Mouse (Mus musculus): ENCODE measurements around the gene Ktn1.

Gene Ktn1

DNA sequence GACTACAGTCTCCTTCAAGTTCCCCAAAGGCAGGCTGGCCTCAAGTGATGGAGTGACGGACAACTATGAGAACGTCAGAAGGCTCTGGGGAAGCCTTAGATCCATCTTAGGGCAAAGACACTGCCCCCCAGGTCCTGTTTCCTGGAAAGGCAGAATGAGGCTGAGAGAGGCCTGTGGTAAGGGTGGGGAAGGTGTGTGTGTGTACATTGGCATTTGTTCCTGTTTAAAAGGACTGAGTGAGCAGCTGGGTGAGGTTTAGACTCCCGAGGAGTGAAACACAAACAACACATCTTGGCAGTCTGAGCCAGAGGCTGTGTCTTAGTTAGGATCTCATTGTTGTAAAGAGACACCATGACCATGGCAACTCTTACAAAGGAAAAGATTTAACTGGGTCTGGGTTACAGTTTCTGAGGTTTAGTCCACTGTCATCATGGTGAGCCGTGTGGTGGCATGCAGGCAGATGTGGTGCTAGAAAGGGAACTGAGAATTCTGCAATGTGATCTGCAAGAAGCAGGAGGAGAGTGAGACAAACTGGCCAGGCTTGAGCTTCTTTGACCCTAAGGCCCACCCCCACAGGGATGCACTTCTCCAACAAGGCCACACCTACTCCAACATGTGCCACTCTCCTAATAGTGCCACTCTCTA is 106.1 kb downstream of the Ktn1 start:
- DNase-seq (ENCODE audit: inconsistent age in 2 of 2, low spot score in 1 of 2), result no peak

DNA sequence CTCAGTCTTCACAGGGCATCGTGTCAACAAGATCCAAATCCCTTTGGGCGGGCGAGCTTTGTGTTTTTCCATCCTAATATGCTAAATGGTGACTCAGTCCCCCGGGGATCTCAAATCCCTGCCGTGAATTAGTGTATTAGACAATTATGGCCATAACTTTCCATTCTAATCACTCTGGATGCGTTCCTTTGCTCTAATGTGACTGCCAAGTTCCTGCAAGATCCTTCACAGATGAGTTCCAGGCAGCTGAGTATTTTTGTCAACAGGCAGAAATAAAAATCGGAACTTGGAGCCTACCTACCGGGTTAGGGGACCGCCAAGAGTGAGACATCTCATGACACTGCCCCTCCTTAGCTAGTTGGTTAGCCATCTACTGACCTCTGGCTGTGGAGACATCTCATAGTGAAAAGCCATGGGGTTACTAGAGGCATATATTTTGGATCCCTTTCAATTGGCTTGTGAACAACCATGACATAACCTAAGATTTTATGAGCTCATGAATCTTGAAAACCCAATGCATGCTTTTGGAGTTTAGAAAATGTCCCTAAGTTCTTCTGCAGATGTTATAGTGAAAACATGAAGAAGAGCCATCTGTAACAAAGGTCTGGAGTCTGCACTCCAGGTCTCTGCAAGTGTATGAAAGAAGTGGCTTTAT is 108.3 kb downstream of the Ktn1 start:
- DNase-seq (ENCODE audit: inconsistent age in 2 of 2, low spot score in 1 of 2), result no peak

DNA sequence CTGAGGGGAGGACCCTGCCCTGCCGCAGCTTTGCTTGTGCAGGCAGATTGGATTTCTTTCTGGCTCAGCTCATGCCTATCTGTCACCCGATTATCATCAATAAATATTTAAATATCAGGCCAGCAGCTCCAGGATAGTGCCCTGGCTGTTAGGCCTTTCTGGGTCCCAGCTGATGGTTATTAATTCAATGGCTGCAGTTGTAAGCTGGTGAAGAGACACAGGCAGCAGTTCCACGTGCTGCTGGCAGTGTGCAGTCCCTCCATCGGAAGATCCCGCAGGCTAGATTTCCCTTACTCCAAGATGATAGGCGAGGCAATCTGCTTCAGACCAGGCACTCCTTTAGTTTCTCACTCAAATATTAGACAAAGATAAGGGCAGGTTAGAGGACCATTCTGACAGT is 116.9 kb downstream of the Ktn1 start:
- no peak for DNase-seq (ENCODE audit: inconsistent age in 2 of 2, low spot score in 1 of 2)

DNA sequence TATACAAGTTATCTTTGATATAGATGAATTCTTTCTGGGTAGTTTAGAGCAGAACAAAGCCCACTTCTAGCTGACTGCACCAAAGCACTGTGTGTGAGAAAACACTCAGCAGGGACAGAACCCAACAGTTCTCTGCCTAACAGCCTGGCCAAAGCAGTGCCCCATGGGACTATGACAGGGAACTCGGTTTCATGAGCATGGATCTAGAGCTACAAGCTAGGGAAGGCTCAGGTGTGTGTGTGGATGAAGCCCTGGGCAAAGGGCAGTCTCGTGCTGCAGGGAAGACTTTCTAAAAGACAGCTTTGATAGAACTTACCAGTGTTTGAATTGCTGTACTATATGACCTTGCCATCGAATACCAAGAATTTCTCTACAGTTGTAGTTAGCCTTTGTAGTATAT is 117.5 kb downstream of the Ktn1 start:
- DNase-seq (ENCODE audit: inconsistent age in 2 of 2, low spot score in 1 of 2), result no peak

DNA sequence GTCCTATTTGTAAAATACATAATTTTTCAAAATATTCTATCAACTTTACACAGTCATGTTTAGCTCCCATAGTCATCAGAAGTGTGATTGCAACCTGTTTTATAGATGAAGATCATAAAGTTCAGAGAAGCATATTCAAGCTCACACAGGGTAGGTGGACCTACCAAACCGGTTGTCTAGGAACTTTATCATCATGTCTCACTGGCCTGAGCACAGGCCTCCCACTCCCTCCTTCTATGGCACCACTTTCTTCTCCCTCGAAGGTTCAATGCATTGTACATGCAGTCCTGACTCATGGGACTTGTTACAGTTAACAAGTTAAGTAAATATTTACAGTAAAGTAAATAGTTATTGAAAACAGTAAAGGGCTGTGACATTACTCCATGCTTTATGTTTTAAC is 118.1 kb downstream of the Ktn1 start:
- DNase-seq (ENCODE audit: inconsistent age in 2 of 2, low spot score in 1 of 2), result no peak

DNA sequence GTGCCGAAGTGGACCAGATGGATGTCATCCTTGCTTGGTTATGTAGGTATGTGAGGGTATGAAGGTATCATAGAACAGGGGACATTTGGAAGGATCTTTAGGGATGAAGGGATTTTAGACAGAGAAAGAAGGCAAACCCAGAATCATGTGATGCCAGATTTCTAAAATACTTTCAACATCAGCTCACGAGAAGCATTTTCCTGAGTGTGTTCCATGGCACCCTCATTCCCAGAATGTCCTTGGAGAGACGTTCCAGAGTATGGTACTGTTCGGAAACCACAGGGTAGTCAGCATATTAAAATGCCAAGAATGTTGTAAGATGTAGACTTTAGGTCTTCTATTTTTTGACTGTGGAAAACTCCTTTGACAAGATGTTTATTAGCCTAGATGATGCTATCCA is 123.2 kb downstream of the Ktn1 start:
- DNase-seq (ENCODE audit: inconsistent age in 2 of 2, low spot score in 1 of 2), result no peak

DNA sequence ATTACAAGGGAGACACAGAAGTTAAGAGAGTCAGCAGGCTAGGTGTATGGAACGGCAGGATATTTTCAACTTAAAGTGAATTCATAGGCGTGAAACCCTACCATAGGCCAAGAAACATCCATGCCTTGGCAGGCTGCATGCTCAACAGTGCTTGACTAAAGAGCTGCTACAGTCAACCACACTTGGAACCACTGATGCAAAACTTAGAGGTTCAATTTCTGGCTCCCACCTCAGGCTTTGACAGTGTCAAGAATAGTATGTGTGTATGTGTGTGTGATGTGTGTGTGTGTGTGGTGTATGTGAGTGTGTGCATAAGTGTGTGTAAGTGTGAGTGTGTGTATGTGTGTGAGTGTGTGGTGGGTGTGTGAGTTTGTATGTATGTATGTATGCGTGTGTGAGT is 127.3 kb downstream of the Ktn1 start:
- DNase-seq (ENCODE audit: inconsistent age in 2 of 2, low spot score in 1 of 2), result no peak

DNA sequence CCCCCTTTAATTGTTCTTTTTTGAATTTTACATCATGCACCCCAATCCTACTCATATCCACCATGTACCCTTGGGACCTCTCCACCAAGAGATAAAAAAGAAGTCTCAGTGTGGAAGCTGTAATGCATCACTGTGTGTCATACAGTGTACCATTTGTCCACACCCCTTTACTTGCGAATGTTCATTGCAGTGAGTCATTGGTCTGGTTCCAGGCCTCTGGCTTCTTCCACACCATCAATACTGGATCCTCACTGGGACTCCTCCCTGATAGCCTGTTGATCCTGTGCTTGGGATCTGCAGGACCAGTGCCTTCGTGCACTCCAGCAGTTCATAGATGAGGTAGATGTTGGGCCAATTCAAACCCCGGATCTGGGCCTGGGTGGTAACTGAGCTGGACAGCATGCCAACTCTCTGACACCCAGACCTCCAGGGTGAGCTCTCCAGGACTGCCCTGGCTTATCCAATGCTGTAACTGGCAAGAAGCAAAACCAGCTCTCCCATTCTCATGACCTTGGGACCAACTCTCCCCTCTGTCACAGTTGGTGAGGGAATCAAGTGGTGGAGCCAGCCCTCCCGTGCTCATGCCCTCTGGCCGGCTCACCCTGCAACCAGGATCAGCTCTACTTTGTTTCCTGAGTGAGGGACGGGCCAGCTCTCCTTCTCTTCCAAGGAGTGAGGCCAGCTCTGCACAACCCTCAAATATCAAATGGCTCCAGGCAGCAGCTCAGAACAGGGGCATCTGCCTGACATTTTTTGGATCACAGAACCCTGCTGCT is 128.2 kb downstream of the Ktn1 start:
- DNase-seq (ENCODE audit: inconsistent age in 2 of 2, low spot score in 1 of 2), result peak in 1 of 2 experiments; percentile 23

DNA sequence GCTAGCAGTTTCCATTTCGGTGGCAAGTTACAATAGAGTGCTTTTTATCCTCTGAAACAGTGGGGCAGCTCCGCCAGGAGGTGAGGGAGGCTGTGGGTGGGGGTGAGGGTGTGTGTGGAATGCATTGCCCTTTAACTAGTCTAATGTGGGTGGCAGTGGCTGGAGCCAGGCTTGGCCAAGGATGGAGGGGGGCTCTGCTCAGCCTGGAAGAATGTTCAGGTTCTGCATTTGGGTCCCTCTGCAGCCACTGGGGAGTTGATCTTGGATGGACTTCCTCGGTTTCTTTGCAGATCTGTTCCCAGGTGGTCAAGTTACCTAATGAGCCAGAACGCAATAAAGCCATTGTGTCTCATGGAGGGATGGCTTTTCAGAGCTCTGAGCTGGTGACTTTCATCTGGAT is 137.9 kb downstream of the Ktn1 start:
- no peak for DNase-seq (ENCODE audit: inconsistent age in 2 of 2, low spot score in 1 of 2)

Measured in adrenal gland, adult (tissue).